Mouse (Mus musculus) forebrain, embryonic 14.5 days (tissue): ENCODE measurements at regions not wholly inside any gene's neighbourhood (a gene's known extent, or its start where the extent isn't known, plus 50 kb on each side); places are given as distances from the start of the nearest gene placed in this dataset.

ENCODE experiments used
- ATAC-seq: fragments of 200-750 bp; cut with Nextera tagmentation; 2 replicates; pipeline ENCODE4 v1.8.0; 2017; ENCODE audit warnings: mild to moderate bottlenecking, moderate library complexity
- DNase-seq: peaks from one replicate; pipeline ENCODE4 v3.0.0-alpha.2; 2015; ENCODE audit warnings: low spot score
- H3K27ac ChIP-seq: fragments of 300-500 bp; sonication (generic); 2 replicates; pipeline ENCODE4 v1.5.1; 2014; ENCODE audit warnings: low read depth, mild to moderate bottlenecking, control low read depth, low read length, moderate library complexity
- H3K27me3 ChIP-seq: fragments of 300-500 bp; sonication (generic); replicated peaks from 2 replicates; pipeline ENCODE4 v1.6.1; 2014; ENCODE audit warnings: low read length, control low read depth, mixed read lengths; ENCODE audit not compliant: control insufficient read depth, insufficient read depth
- H3K36me3 ChIP-seq: fragments of 300-500 bp; sonication (generic); 2 replicates; pipeline ENCODE4 v1.6.1; 2014; ENCODE audit warnings: low read length, control low read depth; ENCODE audit not compliant: control insufficient read depth, insufficient read depth
- H3K4me1 ChIP-seq: fragments of 300-500 bp; sonication (generic); 2 replicates; pipeline ENCODE4 v1.6.1; 2014; ENCODE audit warnings: antibody characterized with exemption, low read length, control low read depth; ENCODE audit not compliant: control insufficient read depth, insufficient read depth
- H3K4me2 ChIP-seq: fragments of 300-500 bp; sonication (generic); 2 replicates; pipeline ENCODE4 v1.6.1; 2014; ENCODE audit warnings: mild to moderate bottlenecking, control low read depth, low read length
- H3K4me3 ChIP-seq: fragments of 300-500 bp; sonication (generic); 2 replicates; pipeline ENCODE4 v1.5.1; 2014; ENCODE audit warnings: low read depth, low read length, control low read depth
- H3K9ac ChIP-seq: fragments of 300-500 bp; sonication (generic); 2 replicates; pipeline ENCODE4 v1.6.1; 2014; ENCODE audit warnings: mild to moderate bottlenecking, low read length, control low read depth, moderate library complexity
- H3K9me3 ChIP-seq: fragments of 300-500 bp; sonication (generic); replicated peaks from 2 replicates; pipeline ENCODE4 v1.6.1; 2016; ENCODE audit warnings: low read length, control low read depth, mixed read lengths; ENCODE audit not compliant: control insufficient read depth
- WGBS: fragments of 180-500 bp; shearing (Covaris S2); extraction: QIAGEN DNeasy Blood & Tissue Kit; methylation state at CpG from one replicate; pipeline ENCODE4 v1.1.7; 2014; 5-methylcytosine and 5-hydroxymethylcytosine counted together

DNA sequence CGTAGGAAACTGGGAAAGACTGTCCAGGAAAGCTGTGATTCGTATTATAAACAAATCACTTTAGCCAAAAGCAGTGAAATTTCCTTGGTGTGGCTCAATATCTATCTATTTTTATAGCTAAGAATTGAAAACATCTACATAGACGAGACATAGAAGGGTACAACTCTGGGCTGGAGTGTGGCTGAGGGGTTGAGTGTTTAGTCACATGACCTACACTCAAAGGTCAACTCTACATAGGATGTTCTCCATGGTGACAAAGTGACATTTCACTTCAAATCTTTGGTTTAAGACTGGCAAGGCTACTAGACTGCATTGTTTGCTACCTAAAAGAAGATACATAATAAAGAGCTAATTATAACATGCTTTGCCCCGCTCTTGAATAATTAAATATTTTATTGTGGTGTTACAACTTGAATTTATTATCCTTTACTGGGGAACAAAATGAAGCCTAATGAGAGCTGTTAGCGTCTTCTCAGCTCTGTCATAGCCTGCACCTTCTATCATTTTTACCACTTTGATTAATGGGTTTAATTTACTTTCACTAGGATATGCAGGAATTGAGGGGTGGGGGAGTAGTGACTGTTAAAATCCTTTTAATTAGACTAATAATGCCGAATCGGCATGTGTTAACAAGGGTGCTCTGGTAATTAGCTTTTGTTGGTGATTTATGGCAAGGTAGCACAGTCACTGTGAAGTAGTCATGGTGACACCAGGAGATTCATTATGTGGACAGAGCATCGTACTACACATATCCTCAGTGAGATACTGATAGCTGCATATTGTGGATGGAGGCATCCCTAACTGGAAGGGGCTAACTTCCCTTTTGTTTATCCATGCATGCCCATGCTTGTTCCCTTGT, 57.7 kb upstream of the Gm10234 start:
- ATAC-seq: peak; percentile 50
- H3K9ac ChIP-seq: no peak overlapping the region
- H3K27ac ChIP-seq: no peak overlapping the region
- no peak overlapping the region for H3K4me2 ChIP-seq
- 42% methylated on average over 8 of the region's 8 CpGs for WGBS
- no peak overlapping the region for H3K4me3 ChIP-seq
- H3K36me3 ChIP-seq: no peaks in the 10 kb centered on the region
- H3K9me3 ChIP-seq: no peaks in the 10 kb centered on the region
- H3K4me1 ChIP-seq: no peaks in the 10 kb centered on the region
- DNase-seq: peak; percentile 38
- H3K27me3 ChIP-seq: no peaks in the 10 kb centered on the region

DNA sequence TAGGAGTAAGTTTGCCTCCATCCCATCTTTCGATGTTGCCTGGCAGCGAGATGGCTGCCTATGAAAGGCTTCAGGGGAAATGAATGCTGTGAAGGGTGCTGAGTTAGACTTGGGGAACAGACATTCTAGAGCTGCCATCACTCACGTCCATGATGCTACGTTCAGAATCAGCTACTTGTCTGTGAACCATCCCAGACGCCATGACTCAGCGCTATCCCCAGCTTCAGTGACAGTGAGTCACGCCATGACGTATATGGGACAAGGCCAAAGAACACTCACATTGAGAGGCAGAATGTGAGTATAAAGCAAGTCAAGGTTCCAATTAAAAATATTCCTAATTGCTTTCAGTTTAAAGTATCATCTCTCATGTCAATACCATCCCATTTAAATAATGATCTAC, 52.4 kb upstream of the Gm10234 start:
- no peak for ATAC-seq
- Histone ChIP-seq H3K36me3 (no peaks in the 10 kb centered on the region), H3K9me3 (no peaks in the 10 kb centered on the region), H3K4me1 (no peaks in the 10 kb centered on the region), H3K27ac (no peak overlapping the region), H3K9ac (no peak overlapping the region), H3K27me3 (no peaks in the 10 kb centered on the region), H3K4me3 (no peak overlapping the region), H3K4me2 (no peak overlapping the region)
- 92% methylated on average over 8 of the region's 8 CpGs for WGBS
- no peak for DNase-seq
